Mouse (Mus musculus): ENCODE measurements around the gene Cys1. TPM values are rescaled to one million over a fixed set of nuclear protein-coding genes. Genes with fewer than 3 reads are reported as not detected.
A peak's percentile ranks its signal among the peaks of the same experiment; 100 is the strongest.

Cys1 gene
- polyA plus RNA-seq, 1 experiment from 2014 or later: 1.6 TPM

GRCm38 (mm10) chr12:24710672-24711071 is 29.1 kb upstream of the Cys1 start:
- H3K27ac ChIP-seq (ENCODE audit: low read depth, low read length): peak overlapping the region; percentile 56
- no peaks in the 10 kb centered on the region for H3K9me3 ChIP-seq (ENCODE audit: control insufficient read depth, low read length)
- no peak overlapping the region for H3K4me3 ChIP-seq (ENCODE audit: low read length)
- H3K36me3 ChIP-seq (ENCODE audit: control insufficient read depth, insufficient read depth, low read length): no peaks in the 10 kb centered on the region
- no peak overlapping the region for H3K9ac ChIP-seq (ENCODE audit: low read depth, low read length)
- 60% methylated on average over 5 of the region's 5 CpGs for WGBS
- peaks cover 2% of the 10 kb centered on the region; the same call in 1 of the 2 replicates for H3K27me3 ChIP-seq (replicated peaks; ENCODE audit: control insufficient read depth, insufficient read depth, low read length)
- H3K4me1 ChIP-seq (ENCODE audit: control insufficient read depth, insufficient read depth, low read depth, low read length): peaks cover 19% of the 10 kb centered on the region
- no peak for ATAC-seq
- peak overlapping the region; percentile 27; the same call in 1 of the 2 replicates for H3K4me2 ChIP-seq (ENCODE audit: low read length)

- H3K9ac ChIP-seq (ENCODE audit: low read depth, low read length): no peak overlapping the region
- peak overlapping the region; percentile 86; the same call in 1 of the 2 replicates for H3K4me3 ChIP-seq (ENCODE audit: low read length)
- peaks cover 2% of the 10 kb centered on the region; the same call in 1 of the 2 replicates for H3K27me3 ChIP-seq (replicated peaks; ENCODE audit: control insufficient read depth, insufficient read depth, low read length)
- ATAC-seq: peak; percentile 25; the same call in 1 of the 2 replicates
- peaks cover 19% of the 10 kb centered on the region for H3K4me1 ChIP-seq (ENCODE audit: control insufficient read depth, insufficient read depth, low read depth, low read length)
- peak overlapping the region; percentile 56 for H3K27ac ChIP-seq (ENCODE audit: low read depth, low read length)
- peak overlapping the region; percentile 94 for H3K4me2 ChIP-seq (ENCODE audit: low read length)
- no peaks in the 10 kb centered on the region for H3K36me3 ChIP-seq (ENCODE audit: control insufficient read depth, insufficient read depth, low read length)
- H3K9me3 ChIP-seq (ENCODE audit: control insufficient read depth, low read length): no peaks in the 10 kb centered on the region
- 29% methylated on average over 5 of the region's 5 CpGs for WGBS
These were observed 28.4 kb upstream of the Cys1 start for GRCm38 (mm10) chr12:24709831-24710508.

- ATAC-seq: no peak
- H3K9me3 ChIP-seq (ENCODE audit: control insufficient read depth, low read length): no peaks in the 10 kb centered on the region
- peak overlapping the region; percentile 86 for H3K4me3 ChIP-seq (ENCODE audit: low read length)
- peaks cover 2% of the 10 kb centered on the region; the same call in 1 of the 2 replicates for H3K27me3 ChIP-seq (replicated peaks; ENCODE audit: control insufficient read depth, insufficient read depth, low read length)
- H3K4me2 ChIP-seq (ENCODE audit: low read length): peak overlapping the region; percentile 94
- 20% methylated on average over 6 of the region's 6 CpGs for WGBS
- H3K36me3 ChIP-seq (ENCODE audit: control insufficient read depth, insufficient read depth, low read length): no peaks in the 10 kb centered on the region
- no peak overlapping the region; the same call in 1 of the 2 replicates for H3K9ac ChIP-seq (ENCODE audit: low read depth, low read length)
- H3K27ac ChIP-seq (ENCODE audit: low read depth, low read length): no peak overlapping the region
- peaks cover 19% of the 10 kb centered on the region for H3K4me1 ChIP-seq (ENCODE audit: control insufficient read depth, insufficient read depth, low read depth, low read length)
These were observed 27.8 kb upstream of the Cys1 start for GRCm38 (mm10) chr12:24709409-24709808.

- Histone ChIP-seq H3K4me1 (ENCODE audit: control insufficient read depth, insufficient read depth, low read depth, low read length) (peaks cover 19% of the 10 kb centered on the region), H3K9ac (ENCODE audit: low read depth, low read length) (peak overlapping the region; percentile 53), H3K4me2 (ENCODE audit: low read length) (peak overlapping the region; percentile 94), H3K4me3 (ENCODE audit: low read length) (peak overlapping the region; percentile 86), H3K36me3 (ENCODE audit: control insufficient read depth, insufficient read depth, low read length) (no peaks in the 10 kb centered on the region), H3K27ac (ENCODE audit: low read depth, low read length) (no peak overlapping the region; the same call in 1 of the 2 replicates), H3K27me3 (replicated peaks; ENCODE audit: control insufficient read depth, insufficient read depth, low read length) (peaks cover 2% of the 10 kb centered on the region; the same call in 1 of the 2 replicates), H3K9me3 (ENCODE audit: control insufficient read depth, low read length) (no peaks in the 10 kb centered on the region)
- ATAC-seq: no peak; the same call in 1 of the 2 replicates
- under 1% methylated on average over 17 of the region's 17 CpGs for WGBS
These were observed 27.2 kb upstream of the Cys1 start for GRCm38 (mm10) chr12:24708824-24709218.

- Histone ChIP-seq H3K36me3 (ENCODE audit: control insufficient read depth, insufficient read depth, low read length) (no peaks in the 10 kb centered on the region), H3K27ac (ENCODE audit: low read depth, low read length) (peak within 1 kb of the TSS; percentile 77), H3K9ac (ENCODE audit: low read depth, low read length) (peak within 1 kb of the TSS; percentile 86), H3K4me2 (ENCODE audit: low read length) (peak within 1 kb of the TSS; percentile 94), H3K4me3 (ENCODE audit: low read length) (peak within 1 kb of the TSS; percentile 86), H3K4me1 (ENCODE audit: control insufficient read depth, insufficient read depth, low read depth, low read length) (peaks cover 19% of the 10 kb centered on the region), H3K27me3 (replicated peaks; ENCODE audit: control insufficient read depth, insufficient read depth, low read length) (peaks cover 2% of the 10 kb centered on the region; the same call in 1 of the 2 replicates), H3K9me3 (ENCODE audit: control insufficient read depth, low read length) (no peaks in the 10 kb centered on the region)
- under 1% methylated on average over 81 of the region's 83 CpGs for WGBS
- ATAC-seq: peak; percentile 90
These were observed 26.6 kb upstream of the Cys1 start, which contains the start of gene Rrm2 for GRCm38 (mm10) chr12:24707954-24708823. Rrm2 (plus strand) TSS chr12:24708241.

GRCm38 (mm10) chr12:24707480-24707802 is 25.8 kb upstream of the Cys1 start:
- Histone ChIP-seq H3K9ac (ENCODE audit: low read depth, low read length) (peak overlapping the region; percentile 86; the same call in 1 of the 2 replicates), H3K36me3 (ENCODE audit: control insufficient read depth, insufficient read depth, low read length) (no peaks in the 10 kb centered on the region), H3K9me3 (ENCODE audit: control insufficient read depth, low read length) (no peaks in the 10 kb centered on the region), H3K4me2 (ENCODE audit: low read length) (peak overlapping the region; percentile 94), H3K4me1 (ENCODE audit: control insufficient read depth, insufficient read depth, low read depth, low read length) (peaks cover 19% of the 10 kb centered on the region), H3K27ac (ENCODE audit: low read depth, low read length) (no peak overlapping the region), H3K4me3 (ENCODE audit: low read length) (peak overlapping the region; percentile 86), H3K27me3 (replicated peaks; ENCODE audit: control insufficient read depth, insufficient read depth, low read length) (peaks cover 2% of the 10 kb centered on the region; the same call in 1 of the 2 replicates)
- WGBS: 0% methylated on average over 9 of the region's 9 CpGs
- ATAC-seq: no peak

- no peaks in the 10 kb centered on the region for H3K9me3 ChIP-seq (ENCODE audit: control insufficient read depth, low read length)
- peak overlapping the region; percentile 94 for H3K4me2 ChIP-seq (ENCODE audit: low read length)
- H3K27me3 ChIP-seq (replicated peaks; ENCODE audit: control insufficient read depth, insufficient read depth, low read length): peaks cover 2% of the 10 kb centered on the region; the same call in 1 of the 2 replicates
- ATAC-seq: no peak
- no peaks in the 10 kb centered on the region for H3K36me3 ChIP-seq (ENCODE audit: control insufficient read depth, insufficient read depth, low read length)
- H3K4me1 ChIP-seq (ENCODE audit: control insufficient read depth, insufficient read depth, low read depth, low read length): peaks cover 19% of the 10 kb centered on the region
- H3K4me3 ChIP-seq (ENCODE audit: low read length): peak overlapping the region; percentile 86
- WGBS: under 1% methylated on average over 27 of the region's 27 CpGs
- H3K27ac ChIP-seq (ENCODE audit: low read depth, low read length): no peak overlapping the region
- no peak overlapping the region for H3K9ac ChIP-seq (ENCODE audit: low read depth, low read length)
These were observed 25.3 kb upstream of the Cys1 start for GRCm38 (mm10) chr12:24706764-24707479.

- WGBS: 88% methylated on average over 15 of the region's 15 CpGs
These were observed 24.1 kb upstream of the Cys1 start for GRCm38 (mm10) chr12:24705502-24706263.

More at GRCm38 (mm10) chr12:24705502-24706263, 24.1 kb upstream of the Cys1 start:
- Histone ChIP-seq H3K4me3 (ENCODE audit: low read length) (no peak overlapping the region), H3K36me3 (ENCODE audit: control insufficient read depth, insufficient read depth, low read length) (no peaks in the 10 kb centered on the region), H3K9me3 (ENCODE audit: control insufficient read depth, low read length) (no peaks in the 10 kb centered on the region), H3K4me2 (ENCODE audit: low read length) (no peak overlapping the region), H3K9ac (ENCODE audit: low read depth, low read length) (no peak overlapping the region), H3K27ac (ENCODE audit: low read depth, low read length) (no peak overlapping the region), H3K4me1 (ENCODE audit: control insufficient read depth, insufficient read depth, low read depth, low read length) (peaks cover 19% of the 10 kb centered on the region), H3K27me3 (replicated peaks; ENCODE audit: control insufficient read depth, insufficient read depth, low read length) (peaks cover 2% of the 10 kb centered on the region; the same call in 1 of the 2 replicates)
- no peak for ATAC-seq
